Mouse (Mus musculus) leukemia stem cell, adult 10-12 weeks (primary cell): Measurements from ENCODE around the gene Olfr132. TPM values are rescaled to one million over a fixed set of nuclear protein-coding genes. Genes with fewer than 3 reads are reported as not detected.

ENCODE experiments used
- polyA plus RNA-seq: library from polyadenylated mRNA; stranded (reverse); fragments of >175 nt; gene quantifications from 2 replicates; pipeline ENCODE4 v1.2.3, GENCODE M21; 2012; ENCODE audit warnings: low replicate concordance

The Olfr132 gene
- not detected in 2 replicates for polyA plus RNA-seq

DNA sequence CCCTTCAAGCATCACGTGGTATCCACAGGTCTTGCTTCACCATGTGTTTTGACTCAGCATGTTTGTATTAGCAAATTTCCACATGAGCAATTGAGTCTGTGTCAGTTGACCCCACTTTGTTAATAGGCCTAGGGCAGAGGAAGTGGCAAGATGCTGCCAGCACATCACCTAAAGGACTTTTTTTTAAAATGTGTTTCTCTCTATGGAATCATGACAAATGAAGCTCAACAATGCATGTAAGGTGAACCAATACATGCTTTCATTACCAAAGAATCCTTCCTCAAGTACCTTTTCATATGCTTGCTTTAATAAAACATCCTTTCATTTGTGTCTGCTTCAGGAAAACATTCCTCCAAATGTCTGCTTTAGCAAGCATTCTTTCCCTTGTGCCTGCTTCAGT lies at the start of gene Olfr132:
Olfr132 (minus strand) TSS at position 101 of the 400 bp plus-strand sequence.

DNA sequence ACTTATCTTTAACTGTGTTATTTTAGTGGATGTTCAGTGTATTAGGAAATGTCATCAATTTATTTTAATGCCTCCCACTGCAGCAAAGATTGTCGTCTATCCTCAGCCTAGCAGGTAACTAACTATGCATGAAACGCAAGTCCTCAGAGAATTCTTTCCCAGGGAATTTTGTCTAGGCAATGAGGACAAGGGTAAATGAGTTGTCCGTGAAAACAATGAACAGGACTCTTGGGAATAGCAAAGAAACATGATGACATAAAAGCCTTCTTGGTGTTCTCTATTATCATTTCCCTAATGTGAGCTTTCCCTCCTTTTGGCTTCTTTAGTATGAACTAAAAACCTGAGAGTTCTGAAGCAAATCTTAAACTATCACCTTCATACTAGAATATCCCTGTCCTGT lies 36.8 kb upstream of the Olfr132 start, which contains the start of gene Olfr134:
Olfr134 (plus strand) TSS at position 301 of the 400 bp plus-strand sequence.

DNA sequence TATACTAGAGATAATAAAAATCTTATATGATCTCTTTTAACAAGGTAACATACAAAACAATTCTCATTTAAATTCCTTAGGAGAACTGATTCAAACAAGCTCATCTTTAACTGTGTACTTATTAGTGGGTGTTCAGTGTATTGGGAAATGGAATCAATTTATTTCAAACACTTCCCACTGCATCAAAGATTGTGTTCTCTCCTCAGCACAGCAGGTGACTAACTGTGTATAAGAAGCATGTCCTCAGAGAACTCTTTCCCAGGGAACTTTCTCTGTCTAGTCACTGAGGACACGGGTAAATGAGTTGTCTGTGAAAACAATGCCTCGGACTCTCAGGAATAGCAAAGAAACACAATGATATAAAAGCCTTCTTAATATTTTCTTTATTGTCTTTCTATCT lies 10.7 kb upstream of the Olfr132 start, which contains the start of gene Olfr133:
Olfr133 (plus strand) TSS at position 301 of the 400 bp plus-strand sequence.

DNA sequence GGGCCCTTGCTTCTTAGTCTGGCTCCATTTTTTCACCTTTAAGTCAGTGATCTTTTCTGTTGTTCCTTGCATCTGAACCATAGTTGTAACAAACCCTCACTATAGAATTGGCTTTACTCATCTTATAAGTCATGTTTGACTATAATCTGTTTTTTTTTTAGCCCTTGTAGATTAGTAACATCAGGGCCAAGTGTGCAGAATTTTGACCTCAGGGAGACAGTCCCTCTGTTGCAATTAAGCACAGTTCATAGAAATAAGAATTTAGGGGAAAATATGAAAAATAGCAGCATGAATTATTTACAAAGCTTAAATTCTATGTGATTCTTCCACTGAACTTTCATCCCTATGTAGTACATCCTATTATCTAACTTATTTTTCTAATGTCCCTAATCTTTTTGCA lies 45.7 kb downstream of the Olfr132 start, which contains the start of gene Olfr131:
Olfr131 (minus strand) TSS at position 101 of the 400 bp plus-strand sequence.

Other genes starting within 250 kb of the Olfr132 start
- not detected in 2 replicates for gene Olfr127, start 234.1 kb downstream of the Olfr132 start, polyA plus RNA-seq
- not detected in 2 replicates for gene Olfr128, start 214.0 kb downstream of the Olfr132 start, polyA plus RNA-seq
- not detected in 2 replicates for gene Olfr761, start 181.4 kb downstream of the Olfr132 start, polyA plus RNA-seq
- not detected in 2 replicates for gene Olfr129, start 74.4 kb downstream of the Olfr132 start, polyA plus RNA-seq
- not detected in 2 replicates for gene Olfr130, start 70.6 kb downstream of the Olfr132 start, polyA plus RNA-seq
- not detected in 2 replicates for gene Olfr131, start 45.8 kb downstream of the Olfr132 start, polyA plus RNA-seq
- gene Olfr133, start 10.8 kb upstream of the Olfr132 start, polyA plus RNA-seq = not detected in 2 replicates
- gene Olfr134, start 36.9 kb upstream of the Olfr132 start, polyA plus RNA-seq = not detected in 2 replicates
- gene Olfr135, start 69.8 kb upstream of the Olfr132 start, polyA plus RNA-seq = not detected in 2 replicates
- not detected in 2 replicates for gene Olfr138, start 126.5 kb upstream of the Olfr132 start, polyA plus RNA-seq
- not detected in 2 replicates for gene Olfr137, start 173.0 kb upstream of the Olfr132 start, polyA plus RNA-seq
- gene Olfr136, start 195.3 kb upstream of the Olfr132 start, polyA plus RNA-seq = not detected in 2 replicates